Mouse (Mus musculus) forebrain, postnatal 0 days (tissue): ENCODE data around the gene C2cd5. TPM values are rescaled to one million over a fixed set of nuclear protein-coding genes. Genes with fewer than 3 reads are reported as not detected.

Experiments
- ATAC-seq: fragments of 200-750 bp; cut with Nextera tagmentation; 2 replicates; pipeline ENCODE4 v1.8.0; 2017; ENCODE audit warnings: mild to moderate bottlenecking, moderate library complexity
- DNase-seq: peaks from one replicate; pipeline ENCODE4 v3.0.0-alpha.2; 2015
- H3K27ac ChIP-seq: fragments of 300-500 bp; sonication (generic); 2 replicates; pipeline ENCODE4 v1.5.1; 2014; ENCODE audit warnings: low read depth, mild to moderate bottlenecking, antibody characterized with exemption, low read length, moderate library complexity, mixed read lengths
- H3K27me3 ChIP-seq: fragments of 300-500 bp; sonication (generic); 2 replicates; pipeline ENCODE4 v1.6.1; 2014; ENCODE audit warnings: mild to moderate bottlenecking, low read length, mixed read lengths; ENCODE audit not compliant: insufficient read depth
- H3K36me3 ChIP-seq: fragments of 300-500 bp; sonication (generic); 2 replicates; pipeline ENCODE4 v1.6.1; 2014; ENCODE audit warnings: mild to moderate bottlenecking, moderate library complexity; ENCODE audit not compliant: insufficient read depth
- H3K4me1 ChIP-seq: fragments of 300-500 bp; sonication (generic); 2 replicates; pipeline ENCODE4 v1.6.1; 2014; ENCODE audit warnings: antibody characterized with exemption; ENCODE audit not compliant: insufficient read depth
- H3K4me2 ChIP-seq: fragments of 300-500 bp; sonication (generic); 2 replicates; pipeline ENCODE4 v1.6.1; 2014; ENCODE audit warnings: low read depth, mild to moderate bottlenecking, moderate library complexity
- H3K4me3 ChIP-seq: fragments of 300-500 bp; sonication (generic); 2 replicates; pipeline ENCODE4 v1.5.1; 2014; ENCODE audit warnings: low read depth, low read length, mixed read lengths
- H3K9ac ChIP-seq: fragments of 300-500 bp; sonication (generic); 2 replicates; pipeline ENCODE4 v1.6.1; 2014; ENCODE audit warnings: mild to moderate bottlenecking
- H3K9me3 ChIP-seq: fragments of 300-500 bp; sonication (generic); 2 replicates; pipeline ENCODE4 v1.6.1; 2016; ENCODE audit warnings: low read length
- CTCF ChIP-seq: sonication (generic); IDR thresholded peaks from 2 replicates; pipeline ENCODE4 v1.5.1; 2016; ENCODE audit warnings: antibody characterized with exemption, control low read depth, low read depth
- WGBS: fragments of 180-500 bp; shearing (Covaris S2); extraction: QIAGEN DNeasy Blood & Tissue Kit; methylation state at CpG from one replicate; pipeline ENCODE4 v1.1.7; 2014; 5-methylcytosine and 5-hydroxymethylcytosine counted together
- polyA plus RNA-seq: library from polyadenylated mRNA; unstranded; fragments of >200 nt; fragmentation: Nextera tagmentation; extraction: Ambion mirVana; gene quantifications from 2 replicates; pipeline ENCODE4 v1.2.1, GENCODE M21; 2015
- total RNA-seq: library from RNA; depleted of rRNA; stranded (reverse); fragments of >200 nt; gene quantifications from 2 replicates; pipeline ENCODE4 v1.2.3, GENCODE M21; 2014

The C2cd5 gene
- total and polyA plus RNA-seq, 2 experiments from 2014 or later = 18.5 to 45.7 TPM

- H3K4me1 ChIP-seq = no peaks in the 10 kb centered on the region
- ATAC-seq (no peak), DNase-seq (no peak)
- no peak overlapping the region for H3K27ac ChIP-seq
- H3K36me3 ChIP-seq = no peaks in the 10 kb centered on the region
- no peaks in the 10 kb centered on the region for H3K9me3 ChIP-seq
- no peak overlapping the region for H3K4me2 ChIP-seq
- H3K9ac ChIP-seq = no peak overlapping the region
- no peaks in the 10 kb centered on the region for H3K27me3 ChIP-seq
- 78% methylated on average over 9 of the region's 9 CpGs for WGBS
- TF ChIP-seq CTCF = no peak
- H3K4me3 ChIP-seq = no peak overlapping the region
Measured at GRCm38 (mm10) chr6:143004801-143005200, 95.1 kb downstream of the C2cd5 start.

- Histone ChIP-seq H3K9me3 (no peaks in the 10 kb centered on the region), H3K4me3 (no peak overlapping the region), H3K36me3 (no peaks in the 10 kb centered on the region), H3K27me3 (no peaks in the 10 kb centered on the region; the same call in 1 of the 2 replicates), H3K4me1 (no peaks in the 10 kb centered on the region), H3K9ac (no peak overlapping the region), H3K27ac (no peak overlapping the region), H3K4me2 (no peak overlapping the region)
- WGBS = 75% methylated on average over 12 of the region's 12 CpGs
- ATAC-seq (no peak), DNase-seq (no peak)
- no peak for TF ChIP-seq CTCF
Measured at GRCm38 (mm10) chr6:142998221-142998999, 101.5 kb downstream of the C2cd5 start.

- whole genome bisulfite sequencing = 68% methylated on average over 3 of the region's 3 CpGs
- Histone ChIP-seq H3K27me3 (peaks cover 3% of the 10 kb centered on the region; the same call in 1 of the 2 replicates), H3K27ac (no peak overlapping the region), H3K4me1 (no peaks in the 10 kb centered on the region), H3K9me3 (no peaks in the 10 kb centered on the region), H3K9ac (no peak overlapping the region), H3K4me3 (no peak overlapping the region), H3K4me2 (no peak overlapping the region), H3K36me3 (no peaks in the 10 kb centered on the region)
- no peak for TF ChIP-seq CTCF
- no peak for ATAC-seq
- DNase-seq = no peak
Measured at GRCm38 (mm10) chr6:142996887-142997286, 103.1 kb downstream of the C2cd5 start.

- H3K9ac ChIP-seq = no peak overlapping the region
- ATAC-seq (no peak), DNase-seq (no peak)
- no peak for TF ChIP-seq CTCF
- H3K27me3 ChIP-seq = peaks cover 6% of the 10 kb centered on the region; the same call in 1 of the 2 replicates
- no peak overlapping the region for H3K4me2 ChIP-seq
- H3K4me1 ChIP-seq = no peaks in the 10 kb centered on the region
- 53% methylated on average over 5 of the region's 5 CpGs for WGBS
- H3K27ac ChIP-seq = no peak overlapping the region
- H3K36me3 ChIP-seq = no peaks in the 10 kb centered on the region
- H3K9me3 ChIP-seq = no peaks in the 10 kb centered on the region
- H3K4me3 ChIP-seq = no peak overlapping the region
Measured at GRCm38 (mm10) chr6:142995567-142995966, 104.4 kb downstream of the C2cd5 start.

GRCm38 (mm10) chr6:142994821-142995220 is 105.1 kb downstream of the C2cd5 start:
- H3K27me3 ChIP-seq = peaks cover 6% of the 10 kb centered on the region; the same call in 1 of the 2 replicates
- no peak for TF ChIP-seq CTCF
- no peak overlapping the region for H3K4me3 ChIP-seq
- H3K9me3 ChIP-seq = no peaks in the 10 kb centered on the region
- no peak overlapping the region for H3K4me2 ChIP-seq
- H3K36me3 ChIP-seq = no peaks in the 10 kb centered on the region
- no peak overlapping the region for H3K9ac ChIP-seq
- 20% methylated on average over 7 of the region's 7 CpGs for WGBS
- no peak overlapping the region for H3K27ac ChIP-seq
- DNase-seq (peak; percentile 20), ATAC-seq (peak; percentile 64)
- no peaks in the 10 kb centered on the region for H3K4me1 ChIP-seq

- H3K4me3 ChIP-seq = no peak overlapping the region
- H3K36me3 ChIP-seq = no peaks in the 10 kb centered on the region
- no peaks in the 10 kb centered on the region for H3K9me3 ChIP-seq
- WGBS = 31% methylated on average over 14 of the region's 14 CpGs
- H3K4me2 ChIP-seq = no peak overlapping the region
- 0 out of 2 replicates have a peak, but pooled peaks have one; percentile 23 for ATAC-seq
- no peak for TF ChIP-seq CTCF
- DNase-seq = no peak
- H3K4me1 ChIP-seq = no peaks in the 10 kb centered on the region
- H3K27me3 ChIP-seq = peaks cover 6% of the 10 kb centered on the region; the same call in 1 of the 2 replicates
- no peak overlapping the region for H3K27ac ChIP-seq
- H3K9ac ChIP-seq = no peak overlapping the region
Measured at GRCm38 (mm10) chr6:142993705-142994698, 105.9 kb downstream of the C2cd5 start.

- 80% methylated on average over 2 of the region's 2 CpGs for WGBS
- no peak overlapping the region for H3K4me2 ChIP-seq
- peaks cover 6% of the 10 kb centered on the region; the same call in 1 of the 2 replicates for H3K27me3 ChIP-seq
- ATAC-seq = no peak
- no peak for TF ChIP-seq CTCF
- no peaks in the 10 kb centered on the region for H3K4me1 ChIP-seq
- H3K27ac ChIP-seq = no peak overlapping the region
- H3K9me3 ChIP-seq = no peaks in the 10 kb centered on the region
- no peak for DNase-seq
- H3K4me3 ChIP-seq = no peak overlapping the region
- no peaks in the 10 kb centered on the region for H3K36me3 ChIP-seq
- H3K9ac ChIP-seq = no peak overlapping the region
Measured at GRCm38 (mm10) chr6:142992971-142993370, 107.0 kb downstream of the C2cd5 start.
